Mouse (Mus musculus) myocyte (in vitro differentiated cells): ENCODE measurements around the gene Minar1. TPM values are rescaled to one million over a fixed set of nuclear protein-coding genes. Genes with fewer than 3 reads are reported as not detected.

Experiments used
- H3K27me3 ChIP-seq: one replicate; pipeline ENCODE4 v1.6.1; 2011; ENCODE audit not compliant: control insufficient read depth, insufficient read depth, insufficient read length
- H3K36me3 ChIP-seq: one replicate; pipeline ENCODE4 v1.6.1; 2011; ENCODE audit not compliant: control insufficient read depth, insufficient read depth
- H3K4me2 ChIP-seq: one replicate; pipeline ENCODE4 v1.6.1; 2011; ENCODE audit warnings: low read depth, control low read depth
- H3K4me3 ChIP-seq: one replicate; pipeline ENCODE4 v1.5.1; 2011; ENCODE audit warnings: mild to moderate bottlenecking, control low read depth, moderate library complexity
- H3K79me2 ChIP-seq: one replicate; pipeline ENCODE4 v1.6.1; 2011; ENCODE audit not compliant: control insufficient read depth, insufficient read depth
- H3ac ChIP-seq: one replicate; pipeline ENCODE4 v1.6.1; 2011; ENCODE audit not compliant: control insufficient read depth, insufficient read length
- CEBPB ChIP-seq: IDR thresholded peaks from 2 replicates; pipeline ENCODE4 v1.6.1; 2011; ENCODE audit warnings: mild to moderate bottlenecking, moderate library complexity; ENCODE audit not compliant: poor library complexity, insufficient read depth, severe bottlenecking
- E2F4 ChIP-seq: IDR thresholded peaks from one replicate; pipeline ENCODE4 v1.6.1; 2011; ENCODE audit warnings: mild to moderate bottlenecking, control low read depth, moderate library complexity; ENCODE audit not compliant: insufficient read depth
- MAX ChIP-seq: IDR thresholded peaks from one replicate; pipeline ENCODE4 v1.6.1; 2011; ENCODE audit warnings: low read depth, mild to moderate bottlenecking, control low read depth
- MYOD1 ChIP-seq, 3 experiments: IDR thresholded peaks; one replicate each; pipeline ENCODE4 v1.6.1; 2011; ENCODE audit warnings: control low read depth in 2 of 3, low read depth in 2 of 3, mild to moderate bottlenecking in 2 of 3, moderate library complexity in 1 of 3; ENCODE audit not compliant: insufficient read length in 2 of 3, control insufficient read depth in 1 of 3
- MYOG ChIP-seq, 3 experiments: IDR thresholded peaks; one replicate each; pipeline ENCODE4 v1.6.1; 2011; ENCODE audit warnings: control low read depth in 2 of 3, low read depth in 2 of 3, mild to moderate bottlenecking in 2 of 3; ENCODE audit not compliant: insufficient read length in 2 of 3, control insufficient read depth in 1 of 3, insufficient read depth in 1 of 3
- POLR2A ChIP-seq: IDR thresholded peaks from one replicate; pipeline ENCODE4 v1.6.1; 2011; ENCODE audit warnings: low read depth, mild to moderate bottlenecking, control low read depth, moderate library complexity; ENCODE audit not compliant: insufficient read length
- POLR2AphosphoS2 ChIP-seq: IDR thresholded peaks from one replicate; pipeline ENCODE4 v1.6.1; 2011; ENCODE audit warnings: low read depth, control low read depth; ENCODE audit not compliant: insufficient read length
- REST ChIP-seq: IDR thresholded peaks from one replicate; pipeline ENCODE4 v1.6.1; 2011; ENCODE audit warnings: mild to moderate bottlenecking, control low read depth, moderate library complexity; ENCODE audit not compliant: insufficient read depth, insufficient read length
- SRF ChIP-seq: IDR thresholded peaks from one replicate; pipeline ENCODE4 v1.6.1; 2011; ENCODE audit warnings: low read depth; ENCODE audit not compliant: control insufficient read depth, insufficient read length
- TCF12 ChIP-seq: IDR thresholded peaks from one replicate; pipeline ENCODE4 v1.6.1; 2011; ENCODE audit warnings: mild to moderate bottlenecking, control low read depth; ENCODE audit not compliant: poor library complexity, insufficient read depth, severe bottlenecking
- TCF3 ChIP-seq: IDR thresholded peaks from one replicate; pipeline ENCODE4 v1.6.1; 2011; ENCODE audit warnings: low read depth, control low read depth; ENCODE audit not compliant: insufficient read length
- USF1 ChIP-seq: IDR thresholded peaks from one replicate; pipeline ENCODE4 v1.6.1; 2011; ENCODE audit warnings: low read depth, mild to moderate bottlenecking, control low read depth, moderate library complexity
- polyA plus RNA-seq: library from polyadenylated mRNA; unstranded; fragments of >200 nt; fragmentation: generic; extraction: Trizol; gene quantifications from one replicate; pipeline ENCODE4 v1.2.1, GENCODE M21; 2012; ENCODE audit warnings: missing spikeins

Minar1 gene
- polyA plus RNA-seq, 1 experiment: not detected

DNA sequence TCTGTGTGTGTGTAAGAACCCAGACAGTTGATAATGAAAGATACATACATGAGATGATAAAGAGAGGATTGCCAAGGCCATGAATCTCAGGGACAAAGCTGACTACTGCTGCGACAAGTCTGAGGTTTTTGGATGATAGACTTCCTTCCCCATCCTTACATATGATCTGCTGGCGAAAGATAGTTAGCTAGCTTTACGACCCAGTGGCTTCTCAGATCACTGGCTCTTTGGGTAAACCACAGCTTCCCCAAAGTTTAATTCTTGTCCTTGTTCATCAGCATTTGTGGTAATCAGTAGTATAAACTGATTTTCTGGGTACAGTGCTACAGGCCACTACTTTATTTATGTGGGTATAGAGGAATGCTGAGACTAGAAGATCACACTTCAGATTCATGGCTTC is 14.5 kb upstream of the Minar1 start:
- Histone ChIP-seq H3K36me3 (no peaks in the 10 kb centered on the region), H3K4me3 (no peak overlapping the region), H3K27me3 (no peaks in the 10 kb centered on the region), H3ac (no peak overlapping the region), H3K79me2 (no peaks in the 10 kb centered on the region), H3K4me2 (no peak overlapping the region)
- TF ChIP-seq MYOG (IDR thresholded peaks at IDR 0.05; ENCODE audit: control insufficient read depth in 1 of 3, insufficient read depth in 1 of 3, insufficient read length in 2 of 3, low read depth in 2 of 3): no peak
- no peak for TF ChIP-seq CEBPB
- TF ChIP-seq REST: no peak
- TF ChIP-seq TCF12: no peak
- TF ChIP-seq POLR2AphosphoS2: no peak
- TF ChIP-seq E2F4: no peak
- no peak for TF ChIP-seq USF1
- TF ChIP-seq POLR2A: no peak
- no peak for TF ChIP-seq MAX
- TF ChIP-seq SRF: no peak
- no peak for TF ChIP-seq MYOD1 (IDR thresholded peaks at IDR 0.05; ENCODE audit: control insufficient read depth in 1 of 3, insufficient read length in 2 of 3, low read depth in 2 of 3)
- no peak for TF ChIP-seq TCF3

GRCm38 (mm10) chr9:89622296-89623005 is 474 bp downstream of the Minar1 start:
- Histone ChIP-seq H3K36me3 (no peaks in the 10 kb centered on the region), H3K79me2 (no peaks in the 10 kb centered on the region), H3K4me3 (no peak overlapping the region), H3K27me3 (peaks cover 20% of the 10 kb centered on the region), H3K4me2 (no peak overlapping the region), H3ac (no peak overlapping the region)
- no peak for TF ChIP-seq REST

GRCm38 (mm10) chr9:89621750-89622149 is 1.2 kb downstream of the Minar1 start:
- no peak overlapping the region for H3K4me3 ChIP-seq
- TF ChIP-seq CEBPB: no peak
- no peak for TF ChIP-seq MAX
- TF ChIP-seq TCF12: no peak
- TF ChIP-seq USF1: no peak
- no peak for TF ChIP-seq POLR2AphosphoS2
- TF ChIP-seq MYOD1 (IDR thresholded peaks at IDR 0.05; ENCODE audit: control insufficient read depth in 1 of 3, insufficient read length in 2 of 3, low read depth in 2 of 3): no peak
- no peak for TF ChIP-seq E2F4
- no peak for TF ChIP-seq POLR2A
- TF ChIP-seq TCF3: no peak
- no peak for TF ChIP-seq SRF
- no peak for TF ChIP-seq REST
- TF ChIP-seq MYOG (IDR thresholded peaks at IDR 0.05; ENCODE audit: control insufficient read depth in 1 of 3, insufficient read depth in 1 of 3, insufficient read length in 2 of 3, low read depth in 2 of 3): no peak
- no peak overlapping the region for H3K4me2 ChIP-seq
- H3K36me3 ChIP-seq: no peaks in the 10 kb centered on the region
- H3ac ChIP-seq: no peak overlapping the region
- H3K79me2 ChIP-seq: no peaks in the 10 kb centered on the region
- peaks cover 20% of the 10 kb centered on the region for H3K27me3 ChIP-seq

GRCm38 (mm10) chr9:89620347-89620746 is 2.6 kb downstream of the Minar1 start:
- Histone ChIP-seq H3K4me2 (no peak overlapping the region), H3ac (no peak overlapping the region), H3K79me2 (no peaks in the 10 kb centered on the region), H3K36me3 (no peaks in the 10 kb centered on the region), H3K27me3 (peaks cover 20% of the 10 kb centered on the region), H3K4me3 (no peak overlapping the region)
- TF ChIP-seq SRF: no peak
- no peak for TF ChIP-seq TCF12
- no peak for TF ChIP-seq E2F4
- no peak for TF ChIP-seq CEBPB

DNA sequence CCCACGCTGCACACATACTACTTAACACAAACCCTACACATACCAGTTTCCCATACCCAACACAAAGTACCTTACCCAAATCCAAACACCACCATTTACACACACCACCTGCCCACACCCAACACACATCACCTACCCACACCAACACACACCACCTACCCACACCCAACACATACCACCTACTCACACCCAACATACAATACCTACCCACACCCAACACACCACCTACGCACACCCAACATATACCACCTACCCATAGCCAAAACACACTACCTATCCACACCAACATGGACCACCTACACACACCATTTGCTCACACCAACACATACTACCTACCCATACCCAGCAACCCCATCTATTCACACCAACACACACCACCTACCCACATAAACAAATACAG is 6.0 kb downstream of the Minar1 start:
- no peak overlapping the region for H3K4me3 ChIP-seq
- TF ChIP-seq MYOG (IDR thresholded peaks at IDR 0.05; ENCODE audit: control insufficient read depth in 1 of 3, insufficient read depth in 1 of 3, insufficient read length in 2 of 3, low read depth in 2 of 3): no peak
- TF ChIP-seq TCF3: no peak
- no peak for TF ChIP-seq USF1
- TF ChIP-seq REST: no peak
- no peak for TF ChIP-seq MYOD1 (IDR thresholded peaks at IDR 0.05; ENCODE audit: control insufficient read depth in 1 of 3, insufficient read length in 2 of 3, low read depth in 2 of 3)

DNA sequence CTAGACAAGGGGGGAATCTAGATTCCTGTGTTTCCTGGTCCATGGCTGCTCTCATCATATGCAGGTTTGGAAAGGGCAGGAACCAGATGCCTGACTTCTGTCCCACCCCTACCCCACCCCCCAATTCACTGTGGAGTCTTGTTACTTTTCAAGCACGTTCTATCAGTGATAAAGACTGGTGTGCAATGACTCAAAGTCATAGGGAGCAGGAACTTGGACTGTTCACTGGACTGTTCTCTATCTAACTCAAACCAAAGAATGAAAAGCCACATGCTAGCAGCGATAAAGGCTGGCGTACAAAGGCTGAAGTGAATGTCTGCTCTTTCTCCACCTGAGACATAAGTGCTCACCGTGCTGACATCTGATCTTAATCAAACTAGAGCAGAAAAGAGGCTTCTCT is 12.3 kb downstream of the Minar1 start:
- Histone ChIP-seq H3ac (no peak overlapping the region), H3K4me2 (no peak overlapping the region), H3K79me2 (no peaks in the 10 kb centered on the region), H3K27me3 (no peaks in the 10 kb centered on the region), H3K36me3 (no peaks in the 10 kb centered on the region), H3K4me3 (no peak overlapping the region)
- no peak for TF ChIP-seq E2F4
- no peak for TF ChIP-seq CEBPB
- TF ChIP-seq MYOG (IDR thresholded peaks at IDR 0.05; ENCODE audit: control insufficient read depth in 1 of 3, insufficient read depth in 1 of 3, insufficient read length in 2 of 3, low read depth in 2 of 3): no peak
- no peak for TF ChIP-seq USF1

More for the DNA sequence above, 6.0 kb downstream of the Minar1 start:
- H3K4me2 ChIP-seq: no peak overlapping the region
- no peak overlapping the region for H3ac ChIP-seq
- H3K27me3 ChIP-seq: peaks cover 6% of the 10 kb centered on the region
- H3K79me2 ChIP-seq: no peaks in the 10 kb centered on the region
- H3K36me3 ChIP-seq: no peaks in the 10 kb centered on the region
